Mouse (Mus musculus): ENCODE measurements around the gene Tbc1d10b. TPM values are rescaled to one million over a fixed set of nuclear protein-coding genes. Genes with fewer than 3 reads are reported as not detected.
"Not testable (repeated sequence)": the region's sequence is repeated elsewhere in the genome, so short reads cannot be mapped to it uniquely, and the experiment has no call there.

Gene Tbc1d10b
- total RNA-seq (2021) = 10 to 100 TPM; 29.2 to 30.5 TPM
- long read RNA-seq, experiment 1, transcript Tbc1d10b-201 (9 exons, 3,614 nt) = major isoform, 33 of 41 reads
- long read RNA-seq, experiment 1, partial matches to known transcripts = 1 of 41 reads
- long read RNA-seq, experiment 1, other reads (novel, unspliced or antisense) = 7 of 41 reads
- long read RNA-seq, experiment 2, transcript Tbc1d10b-201 (9 exons, 3,614 nt) = major isoform, 42 of 51 reads
- long read RNA-seq, experiment 2, partial matches to known transcripts = 1 of 51 reads
- long read RNA-seq, experiment 2, other reads (novel, unspliced or antisense) = 8 of 51 reads

- intact Hi-C loops (cut with DNase I) = loop anchor here (1.0 kb wide), 1 partner anchor 12 kb away; the partner anchor contains the start of gene Cd2bp2
- DNase-seq = no peak
Measured at GRCm38 (mm10) chr7:127208295-127208552, at the start of gene Tbc1d10b. Tbc1d10b (minus strand) TSS chr7:127208468.

- intact Hi-C loops (cut with DNase I) = no loop called here
Measured at GRCm38 (mm10) chr7:127256518-127256917, 48.2 kb upstream of the Tbc1d10b start.

GRCm38 (mm10) chr7:127255965-127256364 is 47.7 kb upstream of the Tbc1d10b start:
- intact Hi-C loops (cut with DNase I) = no loop called here
- no peak for DNase-seq

More at GRCm38 (mm10) chr7:127256518-127256917, 48.2 kb upstream of the Tbc1d10b start:
- DNase-seq = no peak

DNA sequence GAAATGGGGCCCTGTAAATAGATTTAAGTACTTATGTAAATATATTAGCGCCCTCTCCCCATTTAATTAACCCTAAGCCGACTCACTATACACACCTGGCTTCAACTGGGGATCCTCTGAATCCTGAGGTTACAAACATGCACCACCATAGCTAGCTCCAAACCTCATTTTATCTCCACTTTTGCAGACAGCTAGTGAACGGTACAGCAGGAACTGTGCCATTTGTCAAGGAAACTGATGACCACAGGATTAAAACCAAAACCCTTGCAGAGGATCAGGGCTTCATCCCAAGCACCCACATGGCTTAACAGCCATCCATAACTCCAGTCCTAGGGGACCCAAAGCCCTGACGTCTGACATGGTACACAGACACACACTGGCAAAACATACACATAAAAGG is 46.7 kb upstream of the Tbc1d10b start:
- no peak for DNase-seq
- intact Hi-C loops (cut with DNase I) = no loop called here

GRCm38 (mm10) chr7:127253821-127254769 is 45.8 kb upstream of the Tbc1d10b start:
- intact Hi-C loops (cut with DNase I) = no loop called here
- peak; percentile 96 to 97 for DNase-seq

GRCm38 (mm10) chr7:127253341-127253740 is 45.1 kb upstream of the Tbc1d10b start:
- intact Hi-C loops (cut with DNase I) = no loop called here
- no peak for DNase-seq

DNA sequence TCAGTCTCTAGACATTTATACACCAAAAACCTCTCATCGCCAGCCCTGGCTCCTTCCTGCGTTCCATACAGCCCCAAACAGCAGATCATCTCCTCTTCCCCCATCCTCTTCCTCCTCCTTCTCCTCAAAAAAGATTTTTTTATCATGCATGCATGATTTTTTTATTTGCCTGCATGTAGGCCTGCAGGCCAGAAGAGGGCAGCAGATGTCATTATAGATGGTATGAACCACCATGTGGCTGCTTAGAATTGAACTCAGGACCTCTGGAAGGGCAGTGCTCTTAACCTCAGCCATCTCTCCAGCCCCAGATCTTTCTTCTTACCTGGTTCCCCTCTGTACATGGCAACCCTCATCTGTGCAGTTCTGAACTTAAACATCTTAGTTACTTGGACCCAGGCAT is 44.1 kb upstream of the Tbc1d10b start:
- intact Hi-C loops (cut with DNase I) = no loop called here
- DNase-seq = no peak

DNA sequence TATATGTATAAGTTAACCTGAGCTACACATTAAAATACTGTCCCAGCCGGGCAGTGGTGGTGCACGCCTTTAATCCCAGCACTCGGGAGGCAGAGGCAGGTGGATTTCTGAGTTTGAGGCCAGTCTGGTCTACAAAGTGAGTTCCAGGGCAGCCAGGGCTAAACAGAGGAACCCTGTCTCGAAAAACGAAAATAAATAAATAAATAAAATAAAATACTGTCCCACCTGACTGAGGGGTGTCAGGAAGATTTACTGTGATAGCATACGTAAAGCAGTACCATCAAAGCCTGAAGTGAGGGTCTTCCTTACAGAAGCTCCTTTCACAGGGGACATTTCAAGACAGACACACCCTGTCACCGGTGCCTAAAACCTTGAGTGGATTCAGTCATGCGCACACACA is 42.2 kb upstream of the Tbc1d10b start:
- DNase-seq; intact Hi-C loops (cut with DNase I): not testable (repeated sequence)

DNA sequence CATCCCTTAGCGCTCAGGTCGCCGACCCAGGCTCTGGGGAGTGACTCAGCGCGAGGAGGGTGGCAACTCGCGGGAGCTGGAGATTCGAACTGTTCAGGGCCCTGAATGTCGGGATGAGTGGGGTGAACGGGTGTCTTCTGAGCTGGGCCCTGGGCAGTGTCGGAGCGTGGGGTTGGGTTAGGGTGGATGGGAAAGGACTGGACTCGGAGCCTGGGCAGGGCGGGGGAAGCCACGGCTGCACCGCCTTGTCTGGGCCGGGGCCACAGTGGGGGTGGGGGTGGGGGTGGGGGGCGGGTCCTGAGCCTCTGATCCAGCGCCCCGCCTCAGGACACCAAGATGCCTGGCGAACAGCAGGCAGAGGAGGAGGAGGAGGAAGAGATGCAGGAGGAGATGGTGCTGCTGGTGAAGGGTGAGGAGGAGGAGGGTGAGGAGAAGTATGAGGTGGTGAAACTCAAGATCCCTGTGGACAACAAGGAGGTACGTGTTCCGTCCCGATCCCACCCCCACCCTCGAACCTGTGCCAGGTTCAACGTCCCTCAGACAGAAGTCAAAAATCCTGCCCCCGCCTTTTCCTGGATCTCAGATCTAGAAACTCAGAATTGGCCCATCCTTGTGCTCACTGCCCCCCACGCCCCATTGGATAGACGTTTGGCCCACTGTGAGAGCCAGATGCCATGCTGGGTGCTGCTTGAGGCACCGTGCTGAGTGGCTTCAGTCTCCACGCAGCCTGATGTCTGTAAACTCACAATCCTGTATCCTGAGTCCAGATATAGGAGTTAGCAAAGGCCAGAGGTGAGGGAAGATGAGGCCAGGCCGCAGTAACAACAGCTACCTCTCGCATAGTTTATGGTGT is 36.6 kb upstream of the Tbc1d10b start:
- intact Hi-C loops (cut with DNase I) = no loop called here
- DNase-seq = no peak

DNA sequence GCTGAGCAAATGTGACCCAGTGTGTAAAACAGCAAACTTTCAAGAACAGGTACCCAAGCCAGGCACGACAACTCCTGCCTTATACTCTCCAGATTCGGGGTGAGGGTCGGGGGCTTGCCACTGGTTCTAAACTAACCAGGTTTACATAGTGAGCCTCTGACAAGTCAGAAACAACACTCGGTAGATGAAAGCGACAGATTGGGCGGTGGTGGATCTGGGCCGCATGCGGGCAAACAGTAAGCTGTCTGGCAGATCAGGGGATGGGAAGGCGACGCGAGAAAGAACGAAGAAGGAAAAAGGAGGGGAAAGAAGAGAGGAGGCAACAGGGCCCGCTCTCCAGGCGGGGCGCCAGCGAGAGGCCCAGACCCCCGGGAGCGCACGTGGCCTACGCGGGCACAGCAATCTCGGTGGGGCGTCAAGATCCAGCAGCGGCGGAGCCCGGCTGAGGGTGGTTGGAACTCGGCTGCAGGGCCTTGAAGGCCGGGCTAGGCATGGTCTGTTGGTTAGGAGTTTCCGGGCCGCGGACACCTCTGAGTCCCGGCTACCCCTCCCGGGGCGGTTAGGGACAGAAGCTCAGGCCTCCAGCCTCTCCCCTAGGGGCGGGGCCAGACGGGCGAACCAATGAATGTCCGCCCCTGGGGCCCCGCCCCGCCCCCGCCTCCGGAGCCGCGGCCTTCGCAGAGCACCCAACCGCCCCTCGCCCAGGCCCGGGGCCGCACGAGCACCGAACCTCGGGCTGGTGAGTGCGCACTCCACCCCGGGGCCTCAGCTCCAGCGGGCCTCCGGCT is 35.8 kb upstream of the Tbc1d10b start, which contains the start of gene Zfp771:
Gene Zfp771, plus strand, starts transcription at position 405 of the 788 bp plus-strand sequence.
- peak; percentile 96 to 97 for DNase-seq
- intact Hi-C loops (cut with DNase I) = no loop called here

GRCm38 (mm10) chr7:127243361-127243867 is 35.1 kb upstream of the Tbc1d10b start:
- intact Hi-C loops (cut with DNase I) = no loop called here

GRCm38 (mm10) chr7:127234777-127235176 is 26.5 kb upstream of the Tbc1d10b start:
- DNase-seq = no peak
- intact Hi-C loops (cut with DNase I) = no loop called here

More at GRCm38 (mm10) chr7:127243361-127243867, 35.1 kb upstream of the Tbc1d10b start:
- no peak for DNase-seq

DNA sequence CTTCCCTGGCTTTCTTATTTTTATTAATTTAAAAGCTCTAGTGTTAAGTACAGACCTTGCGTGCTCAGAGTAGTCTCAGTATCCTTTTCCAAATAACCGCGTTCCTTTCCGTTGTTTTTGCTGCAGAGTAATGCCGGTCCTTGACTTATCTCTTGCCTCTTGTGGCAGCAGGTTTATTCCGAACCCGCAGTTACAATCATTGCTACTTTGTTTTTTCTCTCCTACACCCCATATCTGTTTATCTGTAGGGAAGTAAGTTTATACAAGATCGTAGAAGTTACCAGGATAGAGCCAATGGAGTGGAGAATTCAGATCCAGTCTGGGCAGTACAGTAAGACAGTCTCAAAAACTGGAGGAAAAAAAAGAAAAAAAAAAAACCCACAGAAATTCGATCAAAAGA is 25.5 kb upstream of the Tbc1d10b start:
- intact Hi-C loops (cut with DNase I) = no loop called here
- DNase-seq = no peak

- intact Hi-C loops (cut with DNase I) = no loop called here
- no peak for DNase-seq
Measured at GRCm38 (mm10) chr7:127233368-127233749, 25.1 kb upstream of the Tbc1d10b start.

- peak; percentile 86 to 88 for DNase-seq
- intact Hi-C loops (cut with DNase I) = no loop called here
Measured at GRCm38 (mm10) chr7:127232622-127233367, 24.5 kb upstream of the Tbc1d10b start, which contains the start of the genes Zfp553 and Sept1. Zfp553 (plus strand) TSS chr7:127233061. Sept1 (minus strand) TSS chr7:127233130.

GRCm38 (mm10) chr7:127231826-127232621 is 23.8 kb upstream of the Tbc1d10b start:
- DNase-seq = no peak
- intact Hi-C loops (cut with DNase I) = no loop called here

DNA sequence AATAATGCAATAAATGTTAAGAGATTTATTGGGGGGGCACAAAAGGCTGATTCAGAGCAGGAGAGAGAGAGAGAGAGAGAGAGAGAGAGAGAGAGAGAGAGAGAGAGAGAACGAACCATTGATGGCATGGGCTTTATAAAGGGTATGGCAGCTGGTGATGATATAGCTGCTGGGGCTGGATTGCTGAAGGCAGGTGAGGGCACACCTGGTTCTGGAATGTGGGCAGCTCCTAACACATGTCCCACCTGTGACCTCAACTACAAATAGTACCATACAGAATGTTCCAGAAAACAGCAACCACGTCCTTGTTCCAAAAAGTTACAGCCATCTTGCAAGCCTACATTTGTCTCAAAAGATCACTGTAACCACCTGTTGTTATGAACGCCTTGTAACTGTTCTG is 23.1 kb upstream of the Tbc1d10b start:
- no peak for DNase-seq
- intact Hi-C loops (cut with DNase I) = no loop called here
